Mouse (Mus musculus) naive thymus-derived CD4-positive, alpha-beta T cell, adult 5 months (primary cell): ENCODE measurements around the gene Praf2. TPM values are rescaled to one million over a fixed set of nuclear protein-coding genes. Genes with fewer than 3 reads are reported as not detected.

Source experiments
- polyA plus RNA-seq: library from polyadenylated mRNA; unstranded; fragments of 100-300 nt; shearing (Covaris generic); gene quantifications from one replicate; pipeline ENCODE4 v1.2.1, GENCODE M21; 2017

The Praf2 gene
- 19.5 TPM for polyA plus RNA-seq

GRCm38 (mm10) chrX:7728215-7728921, at the start of gene Praf2:
Praf2 (plus strand) TSS chrX:7728439.

GRCm38 (mm10) chrX:7680864-7681263, 47.4 kb upstream of the Praf2 start, which contains the start of gene Magix:
Magix (minus strand) TSS chrX:7681251.

GRCm38 (mm10) chrX:7696954-7697381, 31.3 kb upstream of the Praf2 start, which contains the start of gene Gpkow:
Gpkow (plus strand) TSS chrX:7697131.

GRCm38 (mm10) chrX:7714135-7714899, 13.9 kb upstream of the Praf2 start, which contains the start of gene Wdr45:
Wdr45 (plus strand) TSS chrX:7714333.

GRCm38 (mm10) chrX:7721514-7722281, 6.5 kb upstream of the Praf2 start, which contains the start of gene Gm45208:
Gm45208 (plus strand) TSS chrX:7722245.

GRCm38 (mm10) chrX:7750432-7751116, 22.3 kb downstream of the Praf2 start, which contains the start of gene Ccdc120:
Ccdc120 (minus strand) TSS chrX:7750905.

DNA sequence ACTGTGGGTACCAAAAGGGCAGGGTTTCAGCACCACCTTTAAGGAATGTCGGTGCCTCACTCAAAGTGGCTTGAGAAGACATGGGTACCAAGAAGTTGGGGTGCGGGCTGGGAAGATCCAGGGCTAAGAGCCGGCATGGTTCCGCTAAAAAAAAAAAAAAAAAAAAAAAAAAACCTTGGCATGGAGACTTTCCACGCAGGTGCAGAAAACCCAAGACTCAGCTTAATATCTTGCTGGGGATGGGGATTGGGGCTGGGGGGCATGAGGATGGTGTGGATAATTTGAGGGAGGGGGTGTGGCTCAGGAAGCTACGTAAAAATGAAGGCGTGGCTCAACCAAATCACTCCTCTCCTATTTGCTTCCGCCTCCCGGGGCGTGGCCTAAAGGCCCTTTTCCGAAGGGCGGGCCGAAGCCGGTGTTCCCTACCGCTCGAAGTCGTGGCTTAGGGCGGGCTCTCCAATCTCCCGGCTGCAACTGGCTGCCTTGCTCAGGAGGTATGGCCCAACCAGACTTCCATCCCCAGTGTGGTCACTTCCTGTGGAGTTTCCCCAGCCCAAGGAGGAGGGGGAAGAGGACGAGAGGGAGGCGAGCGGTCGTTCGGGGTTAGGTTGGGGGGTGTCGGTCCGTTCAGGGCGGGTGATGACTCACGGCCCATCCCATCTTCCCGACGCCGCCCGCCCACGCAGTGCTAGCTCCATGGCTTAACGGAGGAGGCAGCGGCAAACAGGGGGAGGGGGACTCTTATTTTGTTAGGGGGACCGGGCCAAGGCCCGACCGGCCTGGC, 34.1 kb downstream of the Praf2 start, which contains the start of gene Tfe3:
Tfe3 (plus strand) TSS at position 424 of the 784 bp plus-strand sequence.

Other genes with a start within 250 kb of the Praf2 start
- 26.0 TPM for gene Foxp3, start 154.8 kb upstream of the Praf2 start, polyA plus RNA-seq
- gene Ppp1r3f, start 154.2 kb upstream of the Praf2 start, polyA plus RNA-seq, result 8.8 TPM
- 42.1 TPM for gene Ccdc22, start 122.9 kb upstream of the Praf2 start, polyA plus RNA-seq
- gene Cacna1f, start 121.4 kb upstream of the Praf2 start, polyA plus RNA-seq, result not detected
- gene Syp, start 90.0 kb upstream of the Praf2 start, polyA plus RNA-seq, result 0.80 TPM
- gene Prickle3, start 71.2 kb upstream of the Praf2 start, polyA plus RNA-seq, result 45.5 TPM
- 35.6 TPM for gene Plp2, start 57.0 kb upstream of the Praf2 start, polyA plus RNA-seq
- gene Magix, start 47.2 kb upstream of the Praf2 start, polyA plus RNA-seq, result not detected
- gene Gpkow, start 31.3 kb upstream of the Praf2 start, polyA plus RNA-seq, result 81.8 TPM
- 172 TPM for gene Wdr45, start 14.1 kb upstream of the Praf2 start, polyA plus RNA-seq
- not detected for gene Gm45208, start 6.2 kb upstream of the Praf2 start, polyA plus RNA-seq
- not detected for gene Ccdc120, start 22.5 kb downstream of the Praf2 start, polyA plus RNA-seq
- gene Tfe3, start 34.1 kb downstream of the Praf2 start, polyA plus RNA-seq, result 42.5 TPM
- 145 TPM for gene Gripap1, start 61.3 kb downstream of the Praf2 start, polyA plus RNA-seq
- gene Kcnd1, start 93.8 kb downstream of the Praf2 start, polyA plus RNA-seq, result 0.26 TPM
- 239 TPM for gene Otud5, start 112.9 kb downstream of the Praf2 start, polyA plus RNA-seq
- 165 TPM for gene Pim2, start 149.8 kb downstream of the Praf2 start, polyA plus RNA-seq
- gene Slc35a2, start 155.6 kb downstream of the Praf2 start, polyA plus RNA-seq, result 35.6 TPM
- gene Pqbp1, start 170.8 kb downstream of the Praf2 start, polyA plus RNA-seq, result 191 TPM
- gene Timm17b, start 170.9 kb downstream of the Praf2 start, polyA plus RNA-seq, result 88.6 TPM
- not detected for gene Gm10491, start 179.4 kb downstream of the Praf2 start, polyA plus RNA-seq
- gene Gm10490, start 181.1 kb downstream of the Praf2 start, polyA plus RNA-seq, result not detected
- not detected for gene Pcsk1n, start 191.4 kb downstream of the Praf2 start, polyA plus RNA-seq
- gene Eras, start 200.2 kb downstream of the Praf2 start, polyA plus RNA-seq, result not detected
- 11.6 TPM for gene Hdac6, start 219.4 kb downstream of the Praf2 start, polyA plus RNA-seq
- gene Gata1, start 249.6 kb downstream of the Praf2 start, polyA plus RNA-seq, result 3.3 TPM